Mouse (Mus musculus): Measurements from ENCODE around the gene Clstn2.

- TF ChIP-seq POLR2A (IDR thresholded peaks at IDR 0.05; ENCODE audit: borderline replicate concordance, insufficient read depth, low read length) (no peak), CTCF (IDR thresholded peaks at IDR 0.05; ENCODE audit: borderline replicate concordance, insufficient read depth, low read depth, low read length) (no peak)
These were observed 551.8 kb downstream of the Clstn2 start for GRCm38 (mm10) chr9:97481187-97481586.

All from cerebellum, adult 2 months (tissue).